Mouse (Mus musculus) gastrocnemius, adult 8-10 months (tissue): ENCODE measurements around the gene Rfx2. TPM values are rescaled to one million over a fixed set of nuclear protein-coding genes. Genes with fewer than 3 reads are reported as not detected.

ENCODE experiments used
- DNase-seq, 2 experiments: peaks; one replicate each; pipeline ENCODE4 v3.0.0; 2022; ENCODE audit warnings: low spot score in 2 of 2
- total RNA-seq, 4 experiments: library from RNA; stranded (reverse); gene quantifications; 2 replicates each; pipeline ENCODE4 v1.2.4; 2022

Gene Rfx2
- total RNA-seq: 1 to 10 TPM; 1.8 to 3.6 (median 2.5) TPM

DNA sequence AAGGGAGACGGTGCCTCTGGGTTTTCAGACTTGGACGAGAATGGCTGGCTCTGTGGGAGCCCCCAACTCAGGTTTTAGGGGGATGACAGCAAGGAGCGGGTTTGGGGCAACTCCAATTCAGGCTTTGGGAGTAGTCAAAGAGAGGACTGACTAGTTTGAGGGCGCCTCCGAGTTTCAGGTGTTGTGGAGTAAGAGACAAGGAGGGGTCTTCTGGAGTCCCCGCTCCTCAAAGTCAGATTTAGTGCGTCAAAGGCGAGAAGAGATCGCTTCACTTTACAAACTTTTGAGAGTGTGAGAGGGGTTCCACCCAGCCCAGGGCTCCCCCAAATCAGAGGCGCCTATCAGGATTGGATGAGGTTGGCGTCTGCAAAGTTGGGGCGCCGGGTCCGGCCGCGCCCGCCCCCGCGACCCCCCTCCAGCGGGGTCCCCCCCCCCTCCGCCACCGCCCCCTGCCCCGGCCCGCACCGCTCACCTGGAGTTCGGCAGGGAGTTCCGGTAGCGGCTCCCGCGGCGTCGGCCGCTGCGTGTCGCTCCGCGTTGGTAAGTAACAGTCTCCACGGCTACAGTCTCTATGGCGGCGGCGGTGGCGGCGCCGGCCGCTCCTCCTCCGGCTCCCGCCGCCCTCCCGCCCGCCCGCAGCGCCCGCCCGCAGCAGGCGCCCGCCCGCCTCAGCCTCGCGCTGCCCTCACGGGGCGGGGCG lies at the start of gene Rfx2:
Gene Rfx2, minus strand, starts transcription at position 603 of the 700 bp plus-strand sequence.
- no peak for DNase-seq

GRCm38 (mm10) chr17:56877426-56877825 lies 46.6 kb upstream of the Rfx2 start:
- DNase-seq: no peak

GRCm38 (mm10) chr17:56876981-56877380 lies 46.2 kb upstream of the Rfx2 start:
- DNase-seq: no peak

GRCm38 (mm10) chr17:56876465-56876864 lies 45.7 kb upstream of the Rfx2 start:
- DNase-seq: no peak

DNA sequence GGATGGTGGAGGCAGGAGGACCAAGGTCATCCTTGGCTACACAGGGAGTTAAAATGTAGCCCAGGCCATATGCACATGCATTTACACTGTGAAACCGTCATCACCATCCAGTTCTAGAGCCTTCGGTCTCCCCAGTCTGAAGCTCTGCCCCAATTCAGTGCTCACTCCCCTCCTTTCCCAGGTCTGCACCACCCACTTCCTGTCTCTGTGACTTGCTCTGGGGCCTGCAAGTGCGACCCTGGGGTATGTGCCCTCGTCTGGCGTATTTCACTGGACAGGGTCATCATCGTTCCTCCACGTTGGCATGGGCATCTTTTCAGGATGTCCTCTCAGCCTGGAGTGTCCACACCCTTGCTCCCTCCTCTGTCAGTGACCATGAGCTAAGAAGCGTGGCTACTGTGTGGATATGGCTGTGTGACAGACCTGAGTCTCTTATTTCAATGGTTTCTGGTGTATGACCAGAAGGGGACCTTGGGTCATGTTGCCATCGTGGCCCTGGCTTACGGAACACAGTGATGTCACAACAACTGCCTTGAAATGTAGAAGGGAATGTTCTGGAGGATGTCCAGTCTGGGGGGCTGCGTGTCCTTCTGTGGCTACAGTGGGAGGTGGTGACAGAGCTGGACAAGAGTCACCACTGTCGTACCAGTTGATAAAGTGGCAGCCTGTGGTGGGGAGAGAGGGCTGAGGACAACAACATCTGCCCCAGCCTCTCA lies 44.3 kb upstream of the Rfx2 start, which contains the start of gene 1700061G19Rik:
Gene 1700061G19Rik, plus strand, starts transcription at position 542 of the 716 bp plus-strand sequence.
- no peak for DNase-seq

- no peak for DNase-seq
These were observed 43.4 kb upstream of the Rfx2 start, which contains the start of gene Acsbg2 for GRCm38 (mm10) chr17:56874237-56874636. Gene Acsbg2 (minus strand): TSS chr17:56874447.

DNA sequence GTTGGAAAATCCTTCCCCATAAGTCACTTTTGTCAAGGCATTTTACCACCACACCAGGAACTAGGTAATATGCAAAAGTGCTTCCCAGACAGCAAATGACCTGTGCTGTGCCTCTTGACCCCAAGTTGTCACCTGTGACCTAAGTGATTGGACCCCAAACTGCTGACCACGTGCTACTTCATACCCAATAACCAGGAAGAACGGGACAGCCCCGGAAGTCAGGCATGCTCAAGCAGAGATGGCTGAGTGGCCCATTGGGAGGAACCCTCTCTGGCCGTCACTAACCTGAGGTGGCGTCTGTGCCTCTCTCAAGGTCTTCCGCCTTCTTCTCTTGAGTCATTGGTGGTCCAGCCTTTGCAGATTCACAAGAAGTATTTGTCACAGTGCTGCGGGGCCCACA lies 41.7 kb upstream of the Rfx2 start:
- DNase-seq: no peak

DNA sequence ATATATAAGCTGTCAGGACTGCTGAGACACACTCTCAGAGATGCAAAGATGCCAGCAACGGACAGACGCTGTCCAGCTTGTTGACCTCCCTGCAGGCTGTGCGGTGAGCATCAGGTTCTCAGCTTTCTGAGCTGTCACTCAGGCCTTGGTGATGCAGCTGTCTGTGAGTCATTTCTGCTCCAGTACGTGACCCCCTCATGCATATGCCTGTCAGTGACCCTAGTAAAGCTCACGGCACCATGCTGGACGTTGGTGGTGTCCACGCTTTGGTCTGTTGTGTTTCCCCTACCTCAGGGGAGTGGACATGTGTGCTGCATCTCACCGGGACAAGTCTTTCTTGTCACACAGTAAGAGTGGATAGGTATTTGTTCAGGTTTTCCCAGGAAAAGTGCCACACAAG lies 41.0 kb upstream of the Rfx2 start:
- no peak for DNase-seq

- DNase-seq: no peak
These were observed 39.6 kb upstream of the Rfx2 start for GRCm38 (mm10) chr17:56870287-56870953.

- DNase-seq: no peak
These were observed 38.7 kb upstream of the Rfx2 start for GRCm38 (mm10) chr17:56869481-56869977.

DNA sequence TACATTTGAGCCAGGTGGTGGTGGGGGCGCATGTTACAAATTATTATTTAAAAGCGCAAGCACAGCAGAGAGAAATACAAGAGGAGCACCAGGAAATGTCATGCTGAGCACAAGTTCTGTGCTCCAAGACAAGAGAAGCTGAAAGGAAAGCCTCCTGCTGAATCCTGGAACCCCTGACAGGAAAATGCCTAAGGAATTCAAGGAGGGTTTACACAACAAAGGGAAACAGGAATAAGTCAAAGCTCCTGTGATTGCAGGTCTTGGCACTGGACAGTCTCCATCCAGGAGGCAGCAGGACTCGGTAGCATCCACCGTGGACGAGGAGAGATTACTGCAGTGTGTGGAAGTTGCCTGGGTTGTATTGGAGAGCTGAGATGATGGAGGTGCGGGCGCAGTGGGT lies 35.3 kb upstream of the Rfx2 start:
- no peak for DNase-seq

DNA sequence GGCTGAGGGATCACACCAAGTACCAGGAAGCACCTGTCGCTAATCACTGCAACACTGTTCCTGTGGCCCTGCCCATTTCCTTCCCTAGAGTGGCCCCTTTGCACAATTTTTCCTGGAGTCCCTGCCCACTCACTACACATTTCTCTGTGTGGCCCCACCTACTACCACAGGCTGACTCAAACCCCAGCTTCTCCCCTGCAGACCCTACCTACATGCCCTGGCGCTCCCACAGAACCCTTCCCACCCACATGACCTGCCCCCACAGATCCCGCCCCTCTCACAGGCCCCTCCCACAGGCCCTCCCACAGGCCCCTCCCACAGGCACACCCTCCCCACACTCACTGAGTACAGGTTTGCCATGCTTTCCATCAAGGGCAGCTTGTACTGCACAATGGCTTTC lies 30.4 kb upstream of the Rfx2 start:
- DNase-seq: no peak

DNA sequence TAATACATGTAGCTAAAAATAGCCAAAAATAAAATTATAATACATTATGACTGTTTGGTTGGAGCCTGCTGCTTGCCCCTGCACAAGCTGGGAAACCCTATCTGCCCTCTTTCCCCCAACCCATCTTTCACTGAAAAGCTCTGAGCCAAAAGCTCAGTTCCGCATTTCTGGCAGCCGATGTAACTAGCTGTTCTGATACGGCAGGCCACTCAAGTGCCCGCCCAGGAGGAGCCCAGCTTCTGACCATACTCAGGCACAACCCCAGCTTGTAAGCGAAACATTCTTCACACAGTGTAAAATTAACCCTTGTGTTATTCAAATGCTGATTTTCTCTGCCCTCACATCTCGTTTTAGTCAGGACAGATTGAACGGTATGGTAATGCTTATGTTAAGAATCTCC lies 28.1 kb upstream of the Rfx2 start:
- no peak for DNase-seq

GRCm38 (mm10) chr17:56858216-56858615 lies 27.4 kb upstream of the Rfx2 start:
- peak; percentile 24 to 46 for DNase-seq

DNA sequence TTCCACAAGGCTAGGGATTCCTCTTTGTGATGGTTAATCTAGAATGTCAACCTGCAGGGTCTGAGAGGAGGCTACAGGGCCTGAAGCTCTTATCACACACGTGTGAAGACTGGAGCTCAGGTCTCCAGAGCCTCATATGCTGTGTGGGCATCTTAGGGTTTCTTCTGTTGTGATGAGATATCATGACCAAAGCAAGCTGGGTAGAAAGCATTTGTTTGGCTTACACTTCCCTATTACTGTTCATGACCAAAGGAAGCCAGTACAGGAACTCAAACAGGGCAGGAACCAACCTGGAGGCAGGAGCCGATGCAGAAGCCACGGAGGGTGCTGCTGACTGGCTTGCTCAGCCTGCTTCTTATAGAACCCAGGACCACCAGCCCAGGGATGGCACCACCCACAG lies 24.6 kb upstream of the Rfx2 start:
- DNase-seq: no peak

GRCm38 (mm10) chr17:56851167-56851566 lies 20.4 kb upstream of the Rfx2 start:
- no peak for DNase-seq

DNA sequence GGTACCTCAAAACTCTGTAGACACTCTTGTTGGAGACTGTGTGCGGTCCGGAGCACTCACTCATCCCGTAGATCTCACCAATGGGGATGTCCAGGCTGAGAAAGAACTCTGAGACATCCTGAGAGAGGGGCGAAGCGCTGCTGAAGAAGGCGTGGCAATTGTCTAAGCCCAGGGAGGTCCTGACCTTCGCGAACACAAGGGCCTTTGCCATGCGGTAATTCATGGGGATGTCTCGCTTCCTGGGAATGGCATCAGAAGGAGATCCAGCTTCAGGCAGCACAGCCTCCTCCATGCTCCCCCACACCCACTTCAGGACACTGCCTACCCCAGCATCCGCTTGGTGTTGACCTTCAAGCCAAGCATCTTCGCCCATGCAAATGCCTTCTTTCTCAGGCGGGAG lies 18.9 kb upstream of the Rfx2 start:
- DNase-seq: no peak

- DNase-seq: no peak
These were observed 18.0 kb upstream of the Rfx2 start for GRCm38 (mm10) chr17:56848785-56849184.

- DNase-seq: no peak
These were observed 12.9 kb upstream of the Rfx2 start for GRCm38 (mm10) chr17:56843678-56844077.

GRCm38 (mm10) chr17:56842173-56842572 lies 11.4 kb upstream of the Rfx2 start:
- no peak for DNase-seq

- no peak for DNase-seq
These were observed 9.7 kb upstream of the Rfx2 start for GRCm38 (mm10) chr17:56840524-56840923.

- no peak for DNase-seq
These were observed 5.5 kb upstream of the Rfx2 start for GRCm38 (mm10) chr17:56836336-56836735.
